Mouse (Mus musculus): ENCODE measurements around the gene Zbtb32. TPM values are rescaled to one million over a fixed set of nuclear protein-coding genes. Genes with fewer than 3 reads are reported as not detected.
A peak's percentile ranks its signal among the peaks of the same experiment; 100 is the strongest.

The Zbtb32 gene
- polyA plus RNA-seq, 1 experiment, result 1.6 TPM

- Histone ChIP-seq H3K4me1 (ENCODE audit: control insufficient read depth, insufficient read depth, insufficient read length, low read length) (peaks cover 9% of the 10 kb centered on the region; the same call in 1 of the 2 replicates), H3K4me3 (ENCODE audit: low read depth, low read length) (no peak overlapping the region), H3K27ac (ENCODE audit: insufficient read depth, low read depth, low read length) (no peak overlapping the region), H3K27me3 (ENCODE audit: control insufficient read depth, insufficient read depth, low read length) (no peaks in the 10 kb centered on the region), H3K36me3 (ENCODE audit: control insufficient read depth, insufficient read depth, low read length) (peaks cover 22% of the 10 kb centered on the region)
- WGBS, result 43% methylated on average over 2 of the region's 2 CpGs
- no peak for TF ChIP-seq POLR2A (IDR thresholded peaks at IDR 0.05; ENCODE audit: low read depth, low read length)
- no peak for TF ChIP-seq CTCF (IDR thresholded peaks at IDR 0.05; ENCODE audit: extremely low read depth, insufficient read length, insufficient replicate concordance, low read depth, low read length)
These were observed 38.4 kb downstream of the Zbtb32 start for GRCm38 (mm10) chr7:30560296-30560695.

- Histone ChIP-seq H3K27me3 (ENCODE audit: control insufficient read depth, insufficient read depth, low read length) (no peaks in the 10 kb centered on the region), H3K4me3 (ENCODE audit: low read depth, low read length) (peak within 1 kb of the TSS; percentile 69), H3K27ac (ENCODE audit: insufficient read depth, low read depth, low read length) (peak within 1 kb of the TSS; percentile 73), H3K36me3 (ENCODE audit: control insufficient read depth, insufficient read depth, low read length) (peaks cover 23% of the 10 kb centered on the region), H3K4me1 (ENCODE audit: control insufficient read depth, insufficient read depth, insufficient read length, low read length) (peaks cover 9% of the 10 kb centered on the region; the same call in 1 of the 2 replicates)
- TF ChIP-seq CTCF (IDR thresholded peaks at IDR 0.05; ENCODE audit: extremely low read depth, insufficient read length, insufficient replicate concordance, low read depth, low read length) (no peak), POLR2A (IDR thresholded peaks at IDR 0.05; ENCODE audit: low read depth, low read length) (peak; percentile 66; the same call in 1 of the 2 replicates)
- under 1% methylated on average over 20 of the region's 20 CpGs for WGBS
These were observed 39.2 kb downstream of the Zbtb32 start, which contains the start of gene Lin37 for GRCm38 (mm10) chr7:30559443-30559954. TSS of gene Lin37 (minus strand) at chr7:30559838.

GRCm38 (mm10) chr7:30558656-30559442 is 39.9 kb downstream of the Zbtb32 start:
- H3K36me3 ChIP-seq (ENCODE audit: control insufficient read depth, insufficient read depth, low read length), result peaks cover 23% of the 10 kb centered on the region
- TF ChIP-seq CTCF (IDR thresholded peaks at IDR 0.05; ENCODE audit: extremely low read depth, insufficient read length, insufficient replicate concordance, low read depth, low read length) (no peak), POLR2A (IDR thresholded peaks at IDR 0.05; ENCODE audit: low read depth, low read length) (no peak)
- 5% methylated on average over 12 of the region's 12 CpGs for WGBS
- H3K4me1 ChIP-seq (ENCODE audit: control insufficient read depth, insufficient read depth, insufficient read length, low read length), result peaks cover 7% of the 10 kb centered on the region; the same call in 1 of the 2 replicates
- no peaks in the 10 kb centered on the region for H3K27me3 ChIP-seq (ENCODE audit: control insufficient read depth, insufficient read depth, low read length)
- peak overlapping the region; percentile 69 for H3K4me3 ChIP-seq (ENCODE audit: low read depth, low read length)
- H3K27ac ChIP-seq (ENCODE audit: insufficient read depth, low read depth, low read length), result peak overlapping the region; percentile 73

- no peak overlapping the region for H3K27ac ChIP-seq (ENCODE audit: insufficient read depth, low read depth, low read length)
- H3K27me3 ChIP-seq (ENCODE audit: control insufficient read depth, insufficient read depth, low read length), result no peaks in the 10 kb centered on the region
- 82% methylated on average over 13 of the region's 13 CpGs for WGBS
- peaks cover 9% of the 10 kb centered on the region for H3K4me1 ChIP-seq (ENCODE audit: control insufficient read depth, insufficient read depth, insufficient read length, low read length)
- H3K36me3 ChIP-seq (ENCODE audit: control insufficient read depth, insufficient read depth, low read length), result peaks cover 23% of the 10 kb centered on the region
- no peak for TF ChIP-seq POLR2A (IDR thresholded peaks at IDR 0.05; ENCODE audit: low read depth, low read length)
- no peak overlapping the region for H3K4me3 ChIP-seq (ENCODE audit: low read depth, low read length)
These were observed 40.7 kb downstream of the Zbtb32 start for GRCm38 (mm10) chr7:30557901-30558514.

- no peak overlapping the region for H3K27ac ChIP-seq (ENCODE audit: insufficient read depth, low read depth, low read length)
- TF ChIP-seq POLR2A (IDR thresholded peaks at IDR 0.05; ENCODE audit: low read depth, low read length) (no peak), CTCF (IDR thresholded peaks at IDR 0.05; ENCODE audit: extremely low read depth, insufficient read length, insufficient replicate concordance, low read depth, low read length) (no peak)
- no peak overlapping the region for H3K4me3 ChIP-seq (ENCODE audit: low read depth, low read length)
- no peaks in the 10 kb centered on the region for H3K27me3 ChIP-seq (ENCODE audit: control insufficient read depth, insufficient read depth, low read length)
- peaks cover 9% of the 10 kb centered on the region for H3K4me1 ChIP-seq (ENCODE audit: control insufficient read depth, insufficient read depth, insufficient read length, low read length)
- WGBS, result 93% methylated on average over 18 of the region's 18 CpGs
- peaks cover 23% of the 10 kb centered on the region for H3K36me3 ChIP-seq (ENCODE audit: control insufficient read depth, insufficient read depth, low read length)
These were observed 41.7 kb downstream of the Zbtb32 start for GRCm38 (mm10) chr7:30556894-30557536.

- Histone ChIP-seq H3K27ac (ENCODE audit: insufficient read depth, low read depth, low read length) (no peak overlapping the region), H3K36me3 (ENCODE audit: control insufficient read depth, insufficient read depth, low read length) (peaks cover 23% of the 10 kb centered on the region), H3K4me1 (ENCODE audit: control insufficient read depth, insufficient read depth, insufficient read length, low read length) (peaks cover 9% of the 10 kb centered on the region), H3K4me3 (ENCODE audit: low read depth, low read length) (no peak overlapping the region), H3K27me3 (ENCODE audit: control insufficient read depth, insufficient read depth, low read length) (no peaks in the 10 kb centered on the region)
- WGBS, result 81% methylated on average over 22 of the region's 22 CpGs
- TF ChIP-seq POLR2A (IDR thresholded peaks at IDR 0.05; ENCODE audit: low read depth, low read length) (no peak), CTCF (IDR thresholded peaks at IDR 0.05; ENCODE audit: extremely low read depth, insufficient read length, insufficient replicate concordance, low read depth, low read length) (no peak)
These were observed 44.7 kb downstream of the Zbtb32 start for GRCm38 (mm10) chr7:30553810-30554584.

Measured in small intestine, adult 2 months (tissue).